Mouse (Mus musculus) urinary bladder, postnatal 36 days (tissue): ENCODE data around the gene Grid2ip.

ENCODE experiments used
- DNase-seq, 2 experiments: peaks; one replicate each; pipeline ENCODE4 v3.0.0; 2022; ENCODE audit warnings: low spot score in 2 of 2, mixed read lengths in 1 of 2

Gene Grid2ip

DNA sequence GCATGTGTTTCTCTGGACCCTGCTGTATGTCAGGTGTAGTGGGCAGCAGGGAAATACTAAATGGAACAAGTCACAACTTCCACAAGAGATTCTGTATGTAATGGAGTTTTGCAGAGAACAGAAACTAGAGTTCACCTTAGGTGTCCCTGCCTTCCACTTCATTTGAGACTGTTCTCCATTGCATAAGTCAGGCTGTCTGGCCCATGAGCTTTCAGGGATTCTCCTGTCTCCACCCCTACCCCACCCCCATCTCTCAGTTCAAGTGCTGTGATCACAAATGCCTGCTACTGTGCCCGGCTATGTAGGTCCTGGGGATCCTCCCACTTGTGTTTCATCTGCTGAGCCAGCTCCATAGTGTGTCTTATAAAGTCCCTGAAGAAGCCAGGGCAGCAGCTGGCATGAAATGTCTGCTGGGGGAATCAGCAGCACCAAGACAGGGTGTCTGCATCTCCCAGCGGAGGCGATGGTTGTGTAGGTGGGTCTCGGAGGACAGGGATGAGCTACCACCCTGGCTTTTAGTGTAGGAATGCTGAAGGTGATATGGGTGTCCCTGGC is 53.8 kb downstream of the Grid2ip start:
- no peak for DNase-seq

DNA sequence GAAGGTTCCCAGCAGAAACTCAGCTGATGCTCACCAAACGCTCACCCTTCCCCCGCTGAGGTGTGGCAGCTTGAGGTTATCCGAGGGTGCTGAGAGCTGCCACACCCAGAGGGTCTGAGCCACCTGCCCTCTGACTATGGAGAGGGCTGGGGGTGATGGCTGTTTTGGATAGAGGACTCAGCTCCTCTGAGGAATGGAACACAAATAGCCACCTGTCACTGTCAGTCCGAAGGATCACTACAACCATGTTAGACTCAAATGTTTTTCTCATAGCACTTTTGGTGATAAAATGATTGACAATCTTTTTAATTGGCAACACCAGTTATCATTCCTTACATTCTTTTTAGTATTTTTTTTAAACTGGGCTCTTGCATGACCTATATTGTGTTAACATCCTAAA is 64.3 kb downstream of the Grid2ip start:
- no peak for DNase-seq

DNA sequence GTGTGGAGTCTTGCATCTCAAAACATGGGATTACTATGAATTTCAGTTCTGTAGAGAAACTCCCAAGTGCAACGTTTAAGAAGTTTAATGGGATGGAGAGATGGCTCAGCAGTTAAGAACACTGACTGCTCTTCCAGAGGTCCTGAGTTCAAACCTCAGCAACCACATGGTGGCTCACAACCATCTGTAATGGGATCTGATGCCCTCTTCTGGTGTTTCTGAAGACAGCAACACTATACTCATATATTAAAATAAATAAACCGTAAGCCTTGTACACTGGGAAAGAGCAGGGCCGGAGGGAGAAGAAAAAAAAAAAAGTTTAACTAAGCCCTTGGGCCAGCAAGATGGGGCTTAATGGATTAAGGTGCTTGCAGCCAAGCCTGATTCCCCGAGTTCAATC is 65.9 kb downstream of the Grid2ip start:
- no peak for DNase-seq

DNA sequence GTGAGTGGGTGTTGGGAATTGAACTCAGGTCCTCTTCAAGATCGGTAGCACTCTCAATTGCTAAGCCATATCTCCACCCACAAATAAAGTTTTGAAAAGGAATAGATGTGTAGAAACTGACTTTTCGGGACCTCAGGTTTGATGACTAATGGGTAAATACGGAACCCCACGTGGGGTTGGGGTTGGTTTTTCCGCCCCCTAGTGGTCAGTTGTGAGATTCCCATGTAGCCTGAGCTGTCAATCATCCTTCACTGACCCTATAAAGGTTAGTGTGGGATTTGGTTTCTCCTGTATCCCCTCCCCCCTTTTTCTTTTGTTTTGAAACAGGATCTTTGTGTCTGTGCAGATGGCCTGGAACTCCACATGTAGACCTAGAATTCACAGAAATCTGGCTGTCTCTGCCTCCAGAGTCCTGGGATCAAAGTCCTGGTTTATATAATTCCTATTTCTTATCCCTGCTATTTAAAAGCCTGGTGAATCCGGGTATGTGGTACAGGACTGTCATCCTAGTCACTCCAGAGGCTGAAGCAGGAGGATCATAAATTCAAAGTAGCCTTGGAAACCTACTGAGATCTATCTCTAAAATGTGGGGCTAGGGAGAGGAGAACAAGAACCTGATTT is 66.9 kb downstream of the Grid2ip start:
- peak; percentile 39 to 62 for DNase-seq

DNA sequence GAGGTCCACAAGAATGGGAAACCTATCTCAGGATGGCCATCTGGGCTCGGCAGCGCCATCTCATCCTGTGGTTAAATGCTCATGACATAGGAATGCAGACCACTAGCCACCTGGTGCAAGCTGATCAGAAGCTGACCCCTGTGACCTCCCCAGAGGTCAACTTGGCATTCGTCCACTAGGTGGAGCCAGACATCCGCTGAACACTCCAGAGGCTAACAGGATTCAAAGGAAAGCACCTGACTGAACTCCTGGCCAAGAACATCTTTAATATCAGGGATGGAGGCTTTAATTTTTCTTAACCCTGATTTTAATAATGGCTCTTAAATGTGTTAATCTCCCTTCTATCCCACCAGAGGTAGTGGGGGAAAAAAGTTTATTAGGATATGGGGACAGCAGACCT is 77.3 kb downstream of the Grid2ip start:
- DNase-seq, result peak; percentile 55 to 68

DNA sequence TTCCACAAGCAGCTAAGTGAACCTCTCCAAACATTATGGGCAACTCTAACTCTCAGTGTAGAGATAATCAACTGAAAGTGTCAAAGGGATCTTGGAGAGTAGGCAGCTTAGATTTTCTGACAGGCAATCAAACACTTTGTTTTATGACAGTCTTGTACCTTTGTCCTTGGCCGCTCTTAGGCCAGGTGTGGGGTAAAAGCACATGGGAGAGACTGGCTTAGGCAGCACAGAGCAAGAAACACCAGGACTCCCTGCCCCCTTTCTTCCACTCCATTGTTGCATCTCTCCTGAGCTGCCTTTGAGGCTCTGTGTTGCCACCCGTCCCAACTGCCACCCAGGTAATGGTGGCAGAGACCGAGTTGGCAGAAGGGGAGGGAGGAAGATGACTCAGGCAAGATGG is 84.2 kb downstream of the Grid2ip start:
- DNase-seq, result no peak

DNA sequence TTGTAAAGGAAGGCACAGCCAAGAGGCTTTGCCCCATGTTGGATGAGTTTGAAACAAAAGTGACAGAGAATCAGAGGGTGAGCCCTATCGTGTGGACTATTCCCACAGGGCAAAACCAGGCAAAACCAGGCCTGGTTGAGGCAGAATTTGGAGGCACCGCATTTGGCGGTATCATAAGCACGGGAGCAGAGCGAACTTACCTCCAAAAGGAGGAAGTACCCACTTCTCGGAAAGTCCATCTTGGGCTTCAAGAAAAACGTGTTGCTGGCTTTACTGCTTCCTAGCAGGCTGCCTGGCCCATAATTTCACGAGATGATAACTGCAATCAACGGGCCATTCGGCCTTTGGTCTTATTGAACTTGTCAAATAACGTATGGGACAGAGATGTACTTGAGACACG is 84.6 kb downstream of the Grid2ip start:
- DNase-seq, result no peak
